Mouse (Mus musculus) adrenal gland, adult 8-10 months (tissue): ENCODE results near the gene Vmn1r89. TPM values are rescaled to one million over a fixed set of nuclear protein-coding genes. Genes with fewer than 3 reads are reported as not detected.

Experiments used
- DNase-seq: peaks from one replicate; pipeline ENCODE4 v3.0.0; 2022
- total RNA-seq, 4 experiments: library from RNA; stranded (reverse); gene quantifications; 2 replicates each; pipeline ENCODE4 v1.2.4; 2022

Vmn1r89 gene
- total RNA-seq = not detected

DNA sequence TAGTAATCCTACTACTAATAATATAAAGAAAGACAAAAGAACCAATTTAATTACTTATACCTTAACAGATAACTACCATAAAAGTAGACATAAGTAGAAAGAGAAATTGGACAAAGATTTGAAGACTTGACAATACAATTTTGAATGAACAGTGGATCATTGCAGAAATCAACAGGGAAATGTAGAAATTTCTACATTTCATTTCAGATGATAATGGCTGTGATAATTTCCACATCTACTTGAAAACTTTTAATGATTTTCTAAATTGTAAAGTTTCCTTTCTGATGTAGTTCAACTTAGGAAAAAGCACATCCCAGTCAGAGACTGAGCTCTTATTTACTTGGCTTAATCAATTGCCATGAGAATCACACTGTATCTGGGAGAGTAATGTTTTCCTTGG lies at the start of gene Vmn1r89:
TSS of gene Vmn1r89 (plus strand) at position 301 of the 400 bp plus-strand sequence.
- no peak for DNase-seq

- DNase-seq = no peak
These were observed 48.2 kb downstream of the Vmn1r89 start for GRCm38 (mm10) chr7:13260746-13261700.

GRCm38 (mm10) chr7:13263851-13264250 lies 51.0 kb downstream of the Vmn1r89 start:
- no peak for DNase-seq

DNA sequence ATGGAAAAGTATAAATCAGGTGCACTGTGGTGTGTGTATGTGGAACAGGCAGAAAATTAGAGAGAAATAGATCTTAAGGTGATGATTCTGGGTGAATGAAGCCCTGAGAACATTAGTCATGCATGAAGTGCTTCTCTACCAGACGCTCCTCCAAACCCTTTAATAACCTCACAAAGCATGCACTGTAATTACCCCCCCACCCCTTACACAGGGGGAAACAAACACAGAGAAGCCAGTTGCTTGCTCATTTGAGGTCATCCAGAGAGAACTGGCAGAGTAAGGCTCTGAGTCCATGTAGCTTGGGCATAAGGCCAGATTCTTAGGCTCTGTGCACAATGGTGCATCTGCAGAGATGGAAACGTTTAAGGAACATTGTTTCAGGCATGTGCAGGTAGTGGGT lies 51.6 kb downstream of the Vmn1r89 start:
- no peak for DNase-seq

GRCm38 (mm10) chr7:13268749-13269260 lies 56.0 kb downstream of the Vmn1r89 start:
- DNase-seq = no peak

DNA sequence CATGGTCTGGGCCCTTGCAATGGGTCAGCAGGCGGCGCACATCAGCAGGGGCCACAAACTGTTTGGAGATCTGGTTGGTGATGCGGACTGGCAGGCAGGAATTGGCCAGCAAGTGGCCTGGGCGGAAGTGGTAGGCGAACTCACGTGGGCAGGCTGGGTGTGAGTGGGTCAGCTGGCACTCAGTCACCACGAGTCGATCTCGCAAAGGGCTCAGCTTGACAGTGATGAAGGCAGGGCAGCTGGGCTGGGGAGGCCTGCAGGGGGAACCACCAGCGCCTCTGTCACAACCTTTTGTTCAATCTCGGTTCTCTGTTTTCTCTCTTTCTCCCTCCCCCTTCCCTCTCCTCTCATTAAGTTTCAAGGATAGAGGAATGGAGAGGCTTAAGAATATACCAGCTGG lies 56.6 kb downstream of the Vmn1r89 start:
- DNase-seq = no peak

Other genes with a start within 250 kb of the Vmn1r89 start
- 10 to 100 TPM; 11.9 to 15.8 (median 13.8) TPM for gene Zfp324, start 247.2 kb upstream of the Vmn1r89 start, total RNA-seq
- gene Zfp446, start 235.2 kb upstream of the Vmn1r89 start, total RNA-seq = 10 to 100 TPM in 2 of 4 experiments, 1 to 10 TPM in 2; 6.9 to 12.6 (median 10.1) TPM
- under 1 TPM in 2 of 4 experiments, not detected in 2; 0.18 to 0.32 TPM for gene Slc27a5, start 214.8 kb upstream of the Vmn1r89 start, total RNA-seq
- 100 to 1,000 TPM; 223 to 300 (median 260) TPM for gene Trim28, start 213.9 kb upstream of the Vmn1r89 start, total RNA-seq
- gene Zbtb45, start 203.0 kb upstream of the Vmn1r89 start, total RNA-seq = 10 to 100 TPM; 15.2 to 19.9 (median 17.5) TPM
- gene Chmp2a, start 178.2 kb upstream of the Vmn1r89 start, total RNA-seq = 100 to 1,000 TPM; 235 to 249 (median 240) TPM
- 100 to 1,000 TPM; 168 to 169 (median 168) TPM for gene Ube2m, start 174.7 kb upstream of the Vmn1r89 start, total RNA-seq
- 1 to 10 TPM; 3.2 to 7.5 (median 5.9) TPM for gene Mzf1, start 158.3 kb upstream of the Vmn1r89 start, total RNA-seq
- gene Vmn1r85, start 117.8 kb upstream of the Vmn1r89 start, total RNA-seq = not detected
- not detected for gene Vmn1r86, start 93.1 kb upstream of the Vmn1r89 start, total RNA-seq
- not detected for gene Vmn1r87, start 72.9 kb upstream of the Vmn1r89 start, total RNA-seq
- gene Vmn1r88, start 53.5 kb upstream of the Vmn1r89 start, total RNA-seq = under 1 TPM; 0.05 to 0.17 (median 0.10) TPM
- 10 to 100 TPM; 10.5 to 11.8 (median 11.1) TPM for gene Lig1, start 64.3 kb downstream of the Vmn1r89 start, total RNA-seq
- gene Zswim9, start 65.7 kb downstream of the Vmn1r89 start, total RNA-seq = 10 to 100 TPM; 12.3 to 19.2 (median 14.8) TPM
- under 1 TPM; 0.17 to 0.56 (median 0.22) TPM for gene Pla2g4c, start 111.6 kb downstream of the Vmn1r89 start, total RNA-seq
- not detected for gene Cabp5, start 185.1 kb downstream of the Vmn1r89 start, total RNA-seq
- gene Bsph1, start 237.8 kb downstream of the Vmn1r89 start, total RNA-seq = not detected